Mouse (Mus musculus) CH12.LX (cell line): ENCODE results near the gene Timp2. TPM values are rescaled to one million over a fixed set of nuclear protein-coding genes. Genes with fewer than 3 reads are reported as not detected.
"Not testable (repeated sequence)": the region's sequence is repeated elsewhere in the genome, so short reads cannot be mapped to it uniquely, and the experiment has no call there.

ENCODE experiments used
- DNase-seq: peaks from one replicate; pipeline ENCODE4 v3.0.0-alpha.2; 2013; ENCODE audit errors: extremely low read depth
- H3K27ac ChIP-seq: 2 replicates; pipeline ENCODE4 v1.5.1; 2012; ENCODE audit warnings: low read depth, mild to moderate bottlenecking, control low read depth, moderate library complexity; ENCODE audit not compliant: insufficient read depth
- H3K27me3 ChIP-seq: replicated peaks from 2 replicates; pipeline ENCODE3; 2012; ENCODE audit warnings: inconsistent platforms
- H3K36me3 ChIP-seq, 2 experiments: replicated peaks in 1 of 2; 2 replicates each; pipeline versions ENCODE3 to v1.6.1; 2012; ENCODE audit warnings: inconsistent platforms in 1 of 2, low read length in 1 of 2, mild to moderate bottlenecking in 1 of 2, mixed read lengths in 1 of 2, moderate library complexity in 1 of 2; ENCODE audit not compliant: control insufficient read depth in 1 of 2, insufficient read depth in 1 of 2
- H3K4me1 ChIP-seq, 2 experiments: 2 replicates each; pipeline ENCODE4 v1.6.1; 2012; ENCODE audit warnings: inconsistent platforms in 1 of 2, moderate library complexity in 1 of 2; ENCODE audit not compliant: insufficient read depth in 2 of 2, control insufficient read depth in 1 of 2
- H3K4me2 ChIP-seq: 2 replicates; pipeline ENCODE4 v1.6.1; 2012; ENCODE audit warnings: low read depth, mild to moderate bottlenecking, control low read depth; ENCODE audit not compliant: poor library complexity, insufficient read depth, severe bottlenecking
- H3K4me3 ChIP-seq, 3 experiments: fragments of 150-350 bp in 1 of 3; sonication (generic) in 1 of 3; replicated peaks in 1 of 3; 2 replicates each; pipeline versions ENCODE3 to v1.5.1; 2011 to 2012; ENCODE audit warnings: low read depth in 2 of 3, low read length in 2 of 3, mild to moderate bottlenecking in 2 of 3, moderate library complexity in 2 of 3, control low read depth in 1 of 3, improper control_type of control experiment in 1 of 3, inconsistent platforms in 1 of 3, mixed read lengths in 1 of 3; ENCODE audit not compliant: poor library complexity in 1 of 3
- H3K79me2 ChIP-seq: replicated peaks from 2 replicates; pipeline ENCODE4 v1.6.1; 2012; ENCODE audit warnings: mild to moderate bottlenecking, moderate library complexity; ENCODE audit not compliant: control insufficient read depth, poor library complexity, insufficient read depth, severe bottlenecking; ENCODE audit errors: extremely low read depth
- H3K9ac ChIP-seq: 2 replicates; pipeline ENCODE4 v1.6.1; 2012; ENCODE audit warnings: low read depth, mild to moderate bottlenecking, control low read depth, moderate library complexity; ENCODE audit not compliant: insufficient read depth
- H3K9me3 ChIP-seq: replicated peaks from 2 replicates; pipeline ENCODE3; 2012; ENCODE audit warnings: low read length, inconsistent platforms, mixed read lengths
- BHLHE40 ChIP-seq: IDR thresholded peaks from 2 replicates; pipeline ENCODE4 v1.6.1; 2011; ENCODE audit warnings: mild to moderate bottlenecking, low read depth, low read length, improper control_type of control experiment
- CHD1 ChIP-seq: IDR thresholded peaks from 2 replicates; pipeline ENCODE4 v1.6.1; 2012; ENCODE audit warnings: low read depth, low read length, improper control_type of control experiment, inconsistent platforms
- E2F4 ChIP-seq: IDR thresholded peaks from 2 replicates; pipeline ENCODE4 v1.6.1; 2011; ENCODE audit warnings: low read depth, low read length, improper control_type of control experiment; ENCODE audit not compliant: insufficient replicate concordance
- GABPA ChIP-seq: IDR thresholded peaks from 2 replicates; pipeline ENCODE4 v1.6.1; 2012; ENCODE audit warnings: low read depth, low read length, improper control_type of control experiment, inconsistent platforms; ENCODE audit not compliant: insufficient replicate concordance
- PAX5 ChIP-seq: IDR thresholded peaks from 2 replicates; pipeline ENCODE4 v1.6.1; 2012; ENCODE audit warnings: low read length, inconsistent platforms, mixed read lengths
- POLR2A ChIP-seq: IDR thresholded peaks from 2 replicates; pipeline ENCODE4 v1.6.1; 2011; ENCODE audit warnings: low read depth, mild to moderate bottlenecking, improper control_type of control experiment, low read length
- POLR2AphosphoS2 ChIP-seq: IDR thresholded peaks from 2 replicates; pipeline ENCODE4 v1.6.1; 2011; ENCODE audit warnings: low read depth, low read length, improper control_type of control experiment
- TBP ChIP-seq: conservative IDR thresholded peaks from 2 replicates; pipeline ENCODE4 v1.6.1; 2011; ENCODE audit warnings: low read depth, low read length, improper control_type of control experiment
- TCF12 ChIP-seq: IDR thresholded peaks from 2 replicates; pipeline ENCODE4 v1.6.1; 2014; ENCODE audit warnings: low read depth, mild to moderate bottlenecking, inconsistent platforms, low read length, improper control_type of control experiment
- USF2 ChIP-seq: conservative IDR thresholded peaks from 2 replicates; pipeline ENCODE4 v1.6.1; 2011; ENCODE audit warnings: low read depth, low read length, improper control_type of control experiment
- ZMIZ1 ChIP-seq: IDR thresholded peaks from 2 replicates; pipeline ENCODE4 v1.6.1; 2012; ENCODE audit warnings: low read depth, mild to moderate bottlenecking, inconsistent platforms, low read length, improper control_type of control experiment
- dilution Hi-C: fragments of 300-500 bp; cut with MboI; formaldehyde crosslinking; loops from 2 replicates; pipeline ENCODE4 v1.14.3; 2020; ENCODE audit warnings: low sequenced_read_pairs; ENCODE audit not compliant: extremely low pct_unique_long_range_greater_than_20kb, extremely low pct_ligation_motif_present
- in situ Hi-C: fragments of 300-500 bp; cut with MboI; formaldehyde crosslinking; loops from 3 replicates; pipeline ENCODE4 v1.14.3; 2019; ENCODE audit warnings: low sequenced_read_pairs, low pct_ligation_motif_present, low pct_unique_long_range_greater_than_20kb, mixed read lengths
- polyA plus RNA-seq: library from polyadenylated mRNA; unstranded; fragments of >175 nt; gene quantifications from 2 replicates; pipeline ENCODE4 v1.2.1, GENCODE M21; 2012; ENCODE audit warnings: low read depth; ENCODE audit not compliant: insufficient read length
- total RNA-seq, 2 experiments: library from RNA; depleted of rRNA; stranded (reverse); fragments of 300-350 nt in 1 of 2; fragments of >200 nt in 1 of 2; gene quantifications; 2 replicates each; pipeline ENCODE4 v1.2.3; 2012 to 2014

The Timp2 gene
- total and polyA plus RNA-seq, 3 experiments, result 0.34 TPM; not detected in 2

DNA sequence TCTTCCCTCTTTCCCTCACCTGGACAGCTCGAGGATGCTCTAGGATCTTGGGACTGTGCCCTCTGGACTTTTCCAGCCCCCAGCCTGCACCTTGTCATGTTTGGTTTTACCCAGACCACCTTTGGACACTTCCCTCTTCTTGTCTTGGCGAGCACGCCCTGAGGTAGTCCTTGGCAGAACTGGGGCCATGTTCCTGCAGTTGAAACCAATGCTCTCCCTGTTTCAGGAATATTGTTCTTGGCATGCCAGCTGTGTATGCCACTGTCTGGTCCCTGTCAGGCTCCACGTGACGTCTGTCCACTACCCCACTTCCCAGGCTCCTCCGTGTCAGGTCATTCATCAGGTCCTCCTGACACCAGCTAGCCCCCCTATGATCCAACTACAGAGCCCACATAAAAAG lies 23.1 kb upstream of the Timp2 start:
- dilution Hi-C loops (no loop called here), in situ Hi-C loops (loop anchor here (5.0 kb wide), 1 partner anchor 51 kb away; no protein-coding TSS in a partner anchor)
- Histone ChIP-seq H3K27me3 (peaks cover 42% of the 10 kb centered on the region), H3K4me2 (no peak overlapping the region), H3K4me3 (no peak overlapping the region), H3K27ac (no peak overlapping the region), H3K36me3 (no peaks in the 10 kb centered on the region), H3K79me2 (no peaks in the 10 kb centered on the region), H3K4me1 (peaks cover 9 to 27% of the 10 kb centered on the region in 2 experiments), H3K9me3 (peaks cover 4% of the 10 kb centered on the region), H3K9ac (no peak overlapping the region)
- TF ChIP-seq ZMIZ1 (no peak), PAX5 (no peak), BHLHE40 (no peak)
- no peak for DNase-seq

DNA sequence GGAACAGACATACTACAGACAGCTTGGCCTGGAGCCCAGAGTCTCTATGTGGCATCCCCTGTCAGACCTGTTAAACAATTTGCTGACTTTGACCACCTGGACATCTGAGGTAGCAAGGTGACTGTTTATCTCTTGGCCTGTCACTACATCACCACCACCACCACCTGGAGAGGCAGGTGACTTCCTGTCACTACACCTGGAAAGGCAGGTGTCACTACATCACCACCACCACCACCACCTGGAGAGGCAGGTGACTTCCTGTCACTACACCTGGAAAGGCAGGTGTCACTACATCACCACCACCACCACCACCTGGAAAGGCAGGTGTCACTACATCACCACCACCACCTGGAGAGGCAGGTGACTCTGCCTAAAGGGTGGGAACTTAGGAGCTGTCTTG lies 20.8 kb upstream of the Timp2 start:
- H3K27ac ChIP-seq, H3K36me3 ChIP-seq, H3K79me2 ChIP-seq, H3K9me3 ChIP-seq, DNase-seq, dilution Hi-C loops, H3K4me2 ChIP-seq, H3K4me3 ChIP-seq, H3K9ac ChIP-seq: not testable (repeated sequence)
- Histone ChIP-seq H3K4me1 (peaks cover 9 to 27% of the 10 kb centered on the region in 2 experiments), H3K27me3 (peaks cover 63% of the 10 kb centered on the region)
- TF ChIP-seq TCF12, result peak; percentile 54; the same call in 1 of the 2 replicates
- in situ Hi-C loops, result loop anchor here (5.0 kb wide), 1 partner anchor 49 kb away; no protein-coding TSS in a partner anchor

DNA sequence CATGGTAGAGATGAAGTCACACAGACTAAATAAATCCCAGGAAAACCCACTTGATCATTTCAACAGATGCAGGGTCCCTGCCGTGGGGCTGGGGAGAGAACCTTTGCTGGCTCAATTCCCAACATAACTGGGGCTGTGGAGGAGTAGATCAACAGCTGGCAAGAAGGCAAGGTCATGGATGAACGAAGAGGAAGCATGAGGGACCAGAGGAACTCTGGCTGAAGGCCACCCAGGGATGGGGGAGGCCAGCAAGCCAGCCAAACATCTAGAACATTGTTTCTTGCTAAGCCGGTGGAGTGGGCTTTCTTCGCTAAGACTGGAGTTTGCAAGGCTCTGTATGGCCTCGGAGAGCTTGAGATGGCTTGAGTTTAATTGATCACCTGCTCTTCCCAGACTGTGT lies 20.3 kb upstream of the Timp2 start:
- TF ChIP-seq GABPA (no peak), USF2 (no peak), CHD1 (no peak), E2F4 (no peak), POLR2AphosphoS2 (no peak), TBP (no peak), POLR2A (no peak)
- dilution Hi-C loops, result no loop called here
- no peak overlapping the region for H3K4me2 ChIP-seq
- DNase-seq, result no peak
- peaks cover 68% of the 10 kb centered on the region for H3K27me3 ChIP-seq
- no peaks in the 10 kb centered on the region for H3K79me2 ChIP-seq
- no peak overlapping the region for H3K27ac ChIP-seq
- in situ Hi-C loops, result loop anchor here (5.0 kb wide), 1 partner anchor 49 kb away; no protein-coding TSS in a partner anchor
- no peak overlapping the region for H3K4me3 ChIP-seq
- H3K9me3 ChIP-seq, result no peaks in the 10 kb centered on the region
- no peaks in the 10 kb centered on the region for H3K36me3 ChIP-seq
- no peak overlapping the region for H3K9ac ChIP-seq
- peaks cover 9 to 27% of the 10 kb centered on the region in 2 experiments for H3K4me1 ChIP-seq
